Mouse (Mus musculus) embryonic facial prominence, embryonic 15.5 days (tissue): Measurements from ENCODE around the gene Impdh2. TPM values are rescaled to one million over a fixed set of nuclear protein-coding genes. Genes with fewer than 3 reads are reported as not detected.

Experiments used
- ATAC-seq: fragments of 200-750 bp; cut with Nextera tagmentation; 2 replicates; pipeline ENCODE4 v1.8.0; 2017; ENCODE audit warnings: low read depth, moderate TSS enrichment; ENCODE audit not compliant: insufficient number of reproducible peaks, low FRiP score, low TSS enrichment
- H3K27ac ChIP-seq: fragments of 300-500 bp; sonication (generic); replicated peaks from 2 replicates; pipeline ENCODE4 v1.5.1; 2015; ENCODE audit warnings: mild to moderate bottlenecking, inconsistent platforms
- H3K27me3 ChIP-seq: fragments of 300-500 bp; sonication (generic); 2 replicates; pipeline ENCODE4 v1.6.1; 2015; ENCODE audit warnings: inconsistent platforms
- H3K36me3 ChIP-seq: fragments of 300-500 bp; sonication (generic); 2 replicates; pipeline ENCODE4 v1.6.1; 2015; ENCODE audit warnings: mild to moderate bottlenecking, inconsistent platforms
- H3K4me1 ChIP-seq: fragments of 300-500 bp; sonication (generic); 2 replicates; pipeline ENCODE4 v1.6.1; 2015; ENCODE audit warnings: inconsistent platforms
- H3K4me2 ChIP-seq: fragments of 300-500 bp; sonication (generic); replicated peaks from 2 replicates; pipeline ENCODE4 v1.6.1; 2015; ENCODE audit warnings: mild to moderate bottlenecking, inconsistent platforms
- H3K4me3 ChIP-seq: fragments of 300-500 bp; sonication (generic); replicated peaks from 2 replicates; pipeline ENCODE4 v1.5.1; 2015; ENCODE audit warnings: mild to moderate bottlenecking, inconsistent platforms
- H3K9ac ChIP-seq: fragments of 300-500 bp; sonication (generic); 2 replicates; pipeline ENCODE4 v1.6.1; 2015; ENCODE audit warnings: inconsistent platforms
- H3K9me3 ChIP-seq: fragments of 300-500 bp; sonication (generic); replicated peaks from 2 replicates; pipeline ENCODE4 v1.6.1; 2016; ENCODE audit warnings: inconsistent platforms
- WGBS: fragments of 180-500 bp; shearing (Covaris S2); methylation state at CpG from one replicate; pipeline ENCODE4 v1.1.7; 2015; 5-methylcytosine and 5-hydroxymethylcytosine counted together
- polyA plus RNA-seq: library from polyadenylated mRNA; unstranded; fragments of >200 nt; fragmentation: Nextera tagmentation; extraction: Ambion mirVana; gene quantifications from 2 replicates; pipeline ENCODE4 v1.2.1, GENCODE M21; 2015

The Impdh2 gene
- polyA plus RNA-seq, 1 experiment from 2014 or later: 172 TPM

- no peak overlapping the region for H3K9ac ChIP-seq
- peaks cover 76% of the 10 kb centered on the region for H3K36me3 ChIP-seq
- no peak overlapping the region for H3K4me2 ChIP-seq
- H3K4me1 ChIP-seq: no peaks in the 10 kb centered on the region
- no peak overlapping the region for H3K27ac ChIP-seq
- H3K9me3 ChIP-seq: no peaks in the 10 kb centered on the region
- 89% methylated on average over 1 of the region's 1 CpGs for WGBS
- H3K4me3 ChIP-seq: no peak overlapping the region
- H3K27me3 ChIP-seq: no peaks in the 10 kb centered on the region
- no peak for ATAC-seq
Measured at GRCm38 (mm10) chr9:108546875-108547274, 13.2 kb upstream of the Impdh2 start.

GRCm38 (mm10) chr9:108559169-108559568 is 917 bp upstream of the Impdh2 start:
- no peak for ATAC-seq
- no peaks in the 10 kb centered on the region for H3K27me3 ChIP-seq
- H3K4me2 ChIP-seq: no peak overlapping the region
- peaks cover 71% of the 10 kb centered on the region for H3K36me3 ChIP-seq
- H3K27ac ChIP-seq: no peak overlapping the region
- H3K9me3 ChIP-seq: no peaks in the 10 kb centered on the region
- peaks cover 13% of the 10 kb centered on the region for H3K4me1 ChIP-seq
- H3K9ac ChIP-seq: no peak overlapping the region
- 83% methylated on average over 4 of the region's 4 CpGs for WGBS
- H3K4me3 ChIP-seq: no peak overlapping the region

- Histone ChIP-seq H3K4me3 (no peak overlapping the region), H3K27ac (no peak overlapping the region), H3K9me3 (no peaks in the 10 kb centered on the region), H3K4me1 (peaks cover 36% of the 10 kb centered on the region), H3K4me2 (no peak overlapping the region), H3K9ac (no peak overlapping the region), H3K27me3 (no peaks in the 10 kb centered on the region), H3K36me3 (peaks cover 47% of the 10 kb centered on the region)
- WGBS: 93% methylated on average over 8 of the region's 8 CpGs
- ATAC-seq: no peak
Measured at GRCm38 (mm10) chr9:108563671-108564070, 3.6 kb downstream of the Impdh2 start.

GRCm38 (mm10) chr9:108564131-108564530 is 4.0 kb downstream of the Impdh2 start:
- Histone ChIP-seq H3K4me1 (peaks cover 39% of the 10 kb centered on the region), H3K9ac (no peak overlapping the region), H3K4me2 (no peak overlapping the region), H3K4me3 (no peak overlapping the region), H3K9me3 (no peaks in the 10 kb centered on the region), H3K27ac (no peak overlapping the region), H3K27me3 (no peaks in the 10 kb centered on the region), H3K36me3 (peaks cover 43% of the 10 kb centered on the region)
- 75% methylated on average over 7 of the region's 7 CpGs for WGBS
- ATAC-seq: no peak

GRCm38 (mm10) chr9:108565881-108566814 is 6.1 kb downstream of the Impdh2 start:
- peaks cover 48% of the 10 kb centered on the region for H3K4me1 ChIP-seq
- peak overlapping the region; percentile 72 for H3K4me3 ChIP-seq
- H3K4me2 ChIP-seq: peak overlapping the region; percentile 97
- H3K9me3 ChIP-seq: no peaks in the 10 kb centered on the region
- no peak for ATAC-seq
- peak overlapping the region; percentile 75 for H3K9ac ChIP-seq
- H3K36me3 ChIP-seq: peaks cover 40% of the 10 kb centered on the region
- H3K27ac ChIP-seq: peak overlapping the region; percentile 96
- 12% methylated on average over 35 of the region's 35 CpGs for WGBS
- H3K27me3 ChIP-seq: no peaks in the 10 kb centered on the region

GRCm38 (mm10) chr9:108566815-108567776 is 7.0 kb downstream of the Impdh2 start, which contains the start of gene Ndufaf3:
TSS of gene Ndufaf3 (minus strand) at chr9:108567434.
- ATAC-seq: peak; percentile 86
- H3K4me1 ChIP-seq: peaks cover 40% of the 10 kb centered on the region
- H3K4me3 ChIP-seq: peak within 1 kb of the TSS; percentile 72
- no peaks in the 10 kb centered on the region for H3K27me3 ChIP-seq
- WGBS: under 1% methylated on average over 73 of the region's 73 CpGs
- peak within 1 kb of the TSS; percentile 96 for H3K27ac ChIP-seq
- no peaks in the 10 kb centered on the region for H3K9me3 ChIP-seq
- peaks cover 46% of the 10 kb centered on the region for H3K36me3 ChIP-seq
- peak within 1 kb of the TSS; percentile 97 for H3K4me2 ChIP-seq
- peak within 1 kb of the TSS; percentile 75 for H3K9ac ChIP-seq

GRCm38 (mm10) chr9:108567931-108568419 is 7.9 kb downstream of the Impdh2 start:
- 7% methylated on average over 18 of the region's 18 CpGs for WGBS

GRCm38 (mm10) chr9:108568511-108568921 is 8.4 kb downstream of the Impdh2 start:
- ATAC-seq: no peak
- peaks cover 48% of the 10 kb centered on the region for H3K36me3 ChIP-seq
- H3K9me3 ChIP-seq: no peaks in the 10 kb centered on the region
- peak overlapping the region; percentile 96 for H3K27ac ChIP-seq
- peaks cover 40% of the 10 kb centered on the region for H3K4me1 ChIP-seq
- no peak overlapping the region for H3K9ac ChIP-seq
- H3K4me3 ChIP-seq: peak overlapping the region; percentile 72
- 79% methylated on average over 17 of the region's 17 CpGs for WGBS
- no peaks in the 10 kb centered on the region for H3K27me3 ChIP-seq
- H3K4me2 ChIP-seq: peak overlapping the region; percentile 97

More at GRCm38 (mm10) chr9:108567931-108568419, 7.9 kb downstream of the Impdh2 start:
- Histone ChIP-seq H3K4me1 (peaks cover 40% of the 10 kb centered on the region), H3K4me3 (peak overlapping the region; percentile 72), H3K36me3 (peaks cover 47% of the 10 kb centered on the region), H3K4me2 (peak overlapping the region; percentile 97), H3K9me3 (no peaks in the 10 kb centered on the region), H3K27ac (peak overlapping the region; percentile 96), H3K9ac (peak overlapping the region; percentile 75), H3K27me3 (no peaks in the 10 kb centered on the region)
- ATAC-seq: no peak

GRCm38 (mm10) chr9:108569381-108570206 is 9.5 kb downstream of the Impdh2 start, which contains the start of gene Dalrd3:
TSS of gene Dalrd3 (plus strand) at chr9:108569886.
- Histone ChIP-seq H3K9me3 (no peaks in the 10 kb centered on the region), H3K36me3 (peaks cover 48% of the 10 kb centered on the region), H3K4me1 (peaks cover 46% of the 10 kb centered on the region), H3K27ac (peak within 1 kb of the TSS; percentile 96), H3K4me2 (peak within 1 kb of the TSS; percentile 97), H3K27me3 (no peaks in the 10 kb centered on the region), H3K4me3 (peak within 1 kb of the TSS; percentile 72), H3K9ac (peak within 1 kb of the TSS; percentile 48)
- whole genome bisulfite sequencing: 4% methylated on average over 42 of the region's 42 CpGs
- peak; percentile 67 for ATAC-seq

GRCm38 (mm10) chr9:108570207-108570896 is 10.3 kb downstream of the Impdh2 start:
- no peak for ATAC-seq
- H3K36me3 ChIP-seq: peaks cover 49% of the 10 kb centered on the region
- WGBS: 2% methylated on average over 40 of the region's 40 CpGs
- peak overlapping the region; percentile 48 for H3K9ac ChIP-seq
- H3K27me3 ChIP-seq: no peaks in the 10 kb centered on the region
- H3K4me1 ChIP-seq: peaks cover 47% of the 10 kb centered on the region
- peak overlapping the region; percentile 68 for H3K27ac ChIP-seq
- peak overlapping the region; percentile 69 for H3K4me3 ChIP-seq
- H3K9me3 ChIP-seq: no peaks in the 10 kb centered on the region
- peak overlapping the region; percentile 96 for H3K4me2 ChIP-seq
